Mouse (Mus musculus): ENCODE results near the gene Synpr.

Gene Synpr

DNA sequence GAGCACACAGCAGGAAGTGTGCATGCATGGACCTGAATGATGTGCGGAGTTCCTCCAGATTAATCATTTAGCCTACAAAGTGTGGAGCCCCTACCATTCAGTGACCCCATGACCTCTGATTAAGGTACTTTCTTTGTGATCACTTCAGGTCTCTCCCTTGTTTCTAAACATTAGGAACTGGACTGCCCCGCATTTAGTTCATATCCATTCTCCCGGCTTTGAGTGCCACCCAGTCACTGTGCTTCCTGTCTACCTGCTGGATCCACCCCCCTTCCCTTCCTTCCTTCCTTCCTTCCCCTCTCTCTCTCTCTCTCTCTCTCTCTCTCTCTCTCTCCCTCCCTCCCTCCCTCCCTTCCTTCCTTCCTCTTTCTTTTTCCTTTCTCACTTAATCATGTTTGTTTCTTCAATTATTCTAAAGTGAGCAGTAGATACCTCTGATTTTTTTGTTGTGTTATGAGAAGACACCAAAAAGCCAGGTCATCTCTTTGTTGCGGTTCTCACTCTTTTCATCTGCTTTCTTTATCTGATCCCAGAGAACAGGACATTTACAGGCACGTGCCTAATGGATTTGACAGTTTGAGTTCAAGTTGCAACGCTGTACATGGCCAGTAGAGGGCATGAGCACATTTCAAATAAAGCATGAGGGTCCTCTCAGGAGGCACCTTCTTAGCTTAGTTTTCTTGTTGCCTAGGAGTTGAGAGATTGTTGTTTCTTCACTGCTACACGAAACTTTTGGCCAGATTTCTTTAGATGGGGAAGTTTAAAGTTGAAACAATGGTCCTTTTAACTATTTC lies 71.2 kb downstream of the Synpr start:
- no peak for DNase-seq (ENCODE audit: low spot score)

DNA sequence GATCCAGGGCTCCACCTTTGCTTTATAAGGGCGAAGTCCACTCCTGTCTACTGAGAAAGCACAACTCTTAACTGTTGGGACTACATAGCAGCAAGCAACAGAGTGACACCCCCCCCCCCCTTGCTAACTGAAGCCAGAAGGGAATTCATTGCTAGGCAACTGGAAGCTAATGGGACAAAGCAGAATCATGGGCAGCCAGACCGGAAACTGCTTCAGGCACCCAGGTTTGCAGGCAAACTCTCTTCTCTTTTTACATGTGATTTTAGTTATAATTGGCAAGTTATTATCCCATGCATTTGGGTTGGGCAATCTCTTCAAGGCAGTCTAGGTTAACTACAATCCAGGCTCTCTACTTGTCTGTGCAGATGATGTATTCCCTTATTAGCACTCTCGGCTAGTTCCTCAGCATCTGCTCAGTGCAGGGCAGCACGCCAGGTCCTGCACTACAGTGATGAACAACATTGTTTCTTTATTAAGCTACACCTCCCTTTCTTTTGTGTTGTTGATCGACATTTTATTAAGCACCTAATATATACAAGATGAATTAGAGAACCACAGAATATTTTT lies 72.6 kb downstream of the Synpr start:
- DNase-seq (ENCODE audit: low spot score): no peak

DNA sequence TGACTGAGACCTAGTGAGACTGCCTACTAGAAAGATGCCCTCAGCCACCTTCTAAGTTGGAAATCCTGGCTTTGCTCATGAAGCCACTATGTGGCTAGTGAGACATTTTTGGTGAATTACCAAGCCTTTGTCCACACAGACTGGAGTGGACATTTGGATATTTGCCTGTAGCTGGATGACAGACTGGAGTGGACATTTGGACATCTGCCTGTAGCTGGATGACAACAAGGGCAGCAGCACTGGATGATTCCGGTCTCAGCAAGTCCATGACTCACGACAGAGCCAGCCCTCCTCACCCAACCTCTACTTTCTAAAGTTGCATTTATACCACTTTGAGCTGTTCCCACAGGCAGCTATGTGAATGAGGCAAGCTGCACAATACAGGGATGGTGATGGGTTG lies 73.5 kb downstream of the Synpr start:
- DNase-seq (ENCODE audit: low spot score): no peak

DNA sequence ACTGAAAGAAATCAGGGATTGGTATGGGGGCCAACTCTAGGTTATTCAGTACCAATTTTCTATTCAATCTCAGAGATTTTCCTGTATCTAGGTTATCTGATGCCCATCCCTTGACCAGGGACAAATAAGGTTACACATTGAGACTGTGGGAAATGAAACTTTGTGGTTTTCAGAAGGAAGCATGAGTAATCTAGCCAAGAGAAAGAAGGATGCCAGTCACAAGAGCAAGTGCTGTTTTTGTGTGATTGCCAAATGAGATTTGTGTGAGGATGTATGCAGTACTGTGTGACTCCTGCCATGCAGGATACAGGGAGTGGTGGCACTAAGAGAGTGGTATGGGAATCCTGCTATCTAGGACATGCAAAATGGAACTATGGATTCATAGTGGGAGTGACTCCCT lies 76.6 kb downstream of the Synpr start:
- DNase-seq (ENCODE audit: low spot score): no peak

DNA sequence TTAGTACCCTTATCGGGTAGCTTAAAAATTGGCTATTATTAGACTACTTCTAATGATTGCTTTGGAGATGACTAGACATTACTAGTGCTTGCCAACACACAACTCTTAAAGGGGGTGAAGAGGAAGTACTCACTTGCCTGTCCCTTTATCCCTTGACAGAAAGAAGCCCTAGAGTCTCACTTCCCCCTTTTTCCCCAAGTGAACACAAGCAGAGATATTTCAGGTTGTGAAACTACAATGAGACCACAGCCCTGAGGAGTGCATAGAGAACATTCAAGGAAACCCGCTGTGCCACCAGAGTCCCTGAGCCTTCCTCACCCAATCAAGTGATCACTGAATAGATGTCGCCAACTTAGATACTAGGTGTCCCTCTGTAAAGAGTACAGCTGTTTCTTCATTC lies 77.1 kb downstream of the Synpr start:
- DNase-seq (ENCODE audit: low spot score): no peak

DNA sequence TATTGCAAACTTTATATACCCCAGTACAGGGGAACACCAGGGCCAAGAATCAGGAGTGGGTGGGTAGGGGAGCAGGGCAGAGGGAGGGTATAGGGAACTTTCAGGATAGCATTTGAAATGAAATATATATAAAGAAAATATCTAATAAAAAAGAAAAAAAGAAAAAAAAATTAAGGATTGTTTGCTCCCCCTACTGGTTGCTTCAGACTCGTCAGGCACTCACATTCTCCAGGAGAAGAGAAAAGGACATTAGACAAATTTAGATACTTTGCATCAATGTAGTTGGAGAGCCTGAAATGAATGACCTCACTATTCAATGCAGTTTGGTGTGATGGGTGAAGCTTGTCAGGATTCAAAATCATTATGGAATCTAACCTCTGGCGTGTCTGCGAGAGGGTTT lies 83.7 kb downstream of the Synpr start:
- DNase-seq (ENCODE audit: low spot score): no peak

DNA sequence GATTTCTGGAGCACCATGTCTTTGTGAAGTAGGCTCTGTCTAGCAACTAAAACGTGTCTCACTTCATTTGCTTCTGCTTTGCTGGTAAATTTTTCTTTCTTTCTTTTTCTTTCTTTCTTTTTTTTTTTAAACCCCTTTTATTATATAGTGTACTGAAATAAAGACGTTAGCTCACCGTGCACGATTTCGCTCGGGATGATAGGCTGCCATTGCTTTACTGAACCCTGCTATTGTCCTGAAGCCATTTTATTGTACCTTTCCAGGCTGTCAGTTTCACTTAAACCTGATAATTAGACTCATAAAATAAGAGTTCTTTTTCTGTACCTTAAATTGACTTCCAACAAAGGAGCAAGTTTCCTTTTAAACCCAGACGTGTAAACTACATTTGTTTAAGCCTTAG lies 104.5 kb downstream of the Synpr start:
- DNase-seq (ENCODE audit: low spot score): no peak

DNA sequence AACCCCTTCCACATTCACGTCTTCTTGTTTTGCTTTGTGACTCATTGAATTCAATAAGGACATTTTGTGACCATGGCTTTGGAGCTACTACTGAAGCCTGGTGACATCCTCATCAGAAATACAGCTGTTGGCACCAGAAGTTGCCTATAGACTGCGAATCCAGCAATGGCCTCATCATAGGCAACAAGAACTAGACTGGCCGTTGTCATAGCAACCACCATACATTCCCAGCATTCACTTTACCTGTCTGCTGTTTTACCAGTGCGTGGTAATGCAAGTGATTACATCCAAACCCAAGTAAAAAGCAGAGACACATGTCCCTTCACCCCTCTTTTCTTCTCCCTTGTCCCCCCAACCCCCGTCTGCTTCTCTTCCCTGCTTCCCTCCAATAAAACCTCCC lies 105.4 kb downstream of the Synpr start:
- DNase-seq (ENCODE audit: low spot score): no peak

DNA sequence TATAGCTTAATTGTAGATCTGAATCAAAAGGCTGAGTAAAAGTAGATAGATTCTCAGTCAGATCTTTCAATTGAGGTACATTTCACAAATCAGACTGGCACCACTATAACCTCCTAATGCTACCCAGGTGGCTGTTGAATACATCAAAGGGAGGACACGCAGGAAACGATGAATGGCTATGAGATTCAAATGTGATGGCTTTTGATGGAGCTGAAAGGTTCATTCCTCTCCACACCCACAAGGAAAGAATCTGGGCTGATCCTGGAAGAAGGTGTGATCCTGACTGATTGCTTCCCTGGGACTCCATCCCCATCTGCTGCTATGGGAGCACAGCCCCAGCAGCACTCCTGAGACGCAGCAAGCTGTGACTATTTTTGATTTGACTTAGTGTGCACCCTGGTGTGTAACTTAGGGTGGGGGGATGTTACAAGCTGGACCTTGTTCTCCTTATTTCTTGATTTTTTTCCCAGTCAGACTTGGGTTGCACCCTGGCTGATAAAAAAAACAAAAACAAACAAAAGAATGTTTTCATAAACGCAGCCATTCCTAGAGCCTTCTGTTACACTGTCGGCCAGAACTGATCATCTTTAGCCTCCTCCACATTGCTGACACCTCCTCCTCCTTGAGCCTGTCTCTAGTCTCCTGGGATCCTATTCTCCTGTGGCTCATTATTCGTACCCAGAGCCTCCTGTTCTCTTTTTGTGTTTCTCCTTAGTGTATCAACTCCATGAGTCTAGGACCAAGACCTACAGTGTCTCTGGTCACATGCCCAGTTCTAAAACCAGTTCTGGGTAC lies 114.8 kb downstream of the Synpr start:
- DNase-seq (ENCODE audit: low spot score): no peak

DNA sequence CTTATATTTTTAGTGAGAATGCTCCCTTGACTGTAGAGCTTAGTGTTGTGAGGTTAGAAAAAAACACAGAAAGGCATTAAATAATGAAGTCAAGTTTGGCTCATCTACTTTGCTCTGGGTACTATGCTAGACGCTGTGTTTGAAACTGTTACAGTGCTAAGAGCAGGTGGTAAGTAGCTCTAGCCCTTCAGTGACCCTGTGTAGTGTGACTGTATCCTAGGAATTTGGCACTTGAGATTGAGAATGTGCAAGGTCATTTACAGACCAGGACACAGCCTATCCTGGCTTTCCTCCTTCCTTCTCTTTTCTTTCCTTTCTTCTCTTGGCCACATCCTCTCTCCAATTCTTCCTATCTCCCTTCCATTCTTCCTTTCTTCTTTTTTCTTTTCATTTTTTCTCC lies 127.1 kb downstream of the Synpr start:
- no peak for DNase-seq (ENCODE audit: low spot score)

DNA sequence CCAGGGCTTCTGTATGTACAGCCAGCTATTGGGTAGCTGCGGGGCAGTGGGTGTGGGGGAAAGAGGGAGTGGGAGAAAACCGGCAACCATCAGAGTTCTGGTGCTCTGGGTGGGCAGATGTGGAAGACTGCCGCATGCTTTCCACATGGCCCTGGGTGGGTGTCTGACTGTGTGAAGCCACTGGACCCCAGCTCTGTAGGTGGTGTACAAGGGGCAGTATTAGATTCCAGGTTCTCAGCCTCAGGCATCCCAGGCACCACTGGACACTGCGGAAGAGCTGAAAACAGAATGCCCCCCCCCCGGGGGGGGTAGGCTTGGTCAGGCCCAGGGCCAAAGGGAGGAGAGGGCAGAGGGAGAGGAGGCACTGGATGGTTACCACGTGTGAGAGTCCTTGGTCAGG lies 156.1 kb downstream of the Synpr start:
- DNase-seq (ENCODE audit: low spot score): no peak

DNA sequence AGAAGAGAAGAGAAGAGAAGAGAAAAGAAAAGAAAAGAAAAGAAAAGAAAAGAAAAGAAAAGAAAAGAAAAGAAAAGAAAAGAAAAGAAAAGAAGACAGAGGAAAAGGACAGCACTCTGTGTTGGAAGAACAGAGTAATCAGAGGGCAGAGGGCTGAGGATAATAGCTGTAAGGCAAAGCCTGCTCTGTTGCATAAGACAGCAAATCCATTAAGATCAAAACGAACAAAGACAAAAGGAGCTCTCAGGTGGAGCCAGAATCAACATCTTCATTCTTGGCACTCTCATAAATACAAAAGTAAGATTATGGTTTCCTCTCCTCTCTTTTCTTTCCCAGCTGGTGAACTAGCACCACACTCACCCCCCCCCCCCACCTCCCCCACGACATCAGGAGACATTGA lies 160.3 kb downstream of the Synpr start:
- DNase-seq (ENCODE audit: low spot score): no peak

DNA sequence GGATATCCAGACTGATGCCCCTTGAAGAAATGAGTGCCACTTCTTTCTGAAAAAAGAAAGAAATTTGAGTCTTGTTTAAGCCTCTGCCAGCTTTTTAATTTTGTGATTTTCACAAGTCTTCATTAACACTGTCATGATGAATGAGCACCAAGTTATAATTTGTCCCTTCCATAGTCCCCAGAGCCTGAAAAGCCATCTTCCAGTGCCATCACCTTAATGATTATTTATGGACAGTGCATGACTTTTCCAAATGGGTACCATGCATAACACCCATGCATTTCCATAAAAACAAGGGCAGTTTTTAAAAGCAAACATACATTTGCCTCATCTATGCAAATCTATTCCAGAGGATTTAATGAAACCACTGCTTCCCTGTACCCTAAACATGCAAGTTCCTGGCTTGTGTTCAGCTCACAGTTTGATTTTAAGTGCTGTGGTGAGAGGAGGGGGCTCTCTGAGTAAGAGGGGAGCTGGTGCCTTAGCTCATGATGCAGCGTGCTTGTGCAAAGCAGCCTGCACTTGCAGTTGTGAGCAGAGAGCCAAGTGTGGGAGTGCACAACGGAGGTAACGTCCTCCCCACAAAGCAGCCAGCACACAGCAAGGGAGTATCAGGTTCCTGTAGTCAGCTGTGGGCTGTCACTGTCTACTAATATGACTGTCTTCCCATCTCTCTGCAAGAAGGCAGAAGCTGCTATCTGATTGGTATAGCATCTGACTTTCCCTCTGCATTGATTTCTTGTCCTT lies 169.1 kb downstream of the Synpr start:
- no peak for DNase-seq (ENCODE audit: low spot score)

DNA sequence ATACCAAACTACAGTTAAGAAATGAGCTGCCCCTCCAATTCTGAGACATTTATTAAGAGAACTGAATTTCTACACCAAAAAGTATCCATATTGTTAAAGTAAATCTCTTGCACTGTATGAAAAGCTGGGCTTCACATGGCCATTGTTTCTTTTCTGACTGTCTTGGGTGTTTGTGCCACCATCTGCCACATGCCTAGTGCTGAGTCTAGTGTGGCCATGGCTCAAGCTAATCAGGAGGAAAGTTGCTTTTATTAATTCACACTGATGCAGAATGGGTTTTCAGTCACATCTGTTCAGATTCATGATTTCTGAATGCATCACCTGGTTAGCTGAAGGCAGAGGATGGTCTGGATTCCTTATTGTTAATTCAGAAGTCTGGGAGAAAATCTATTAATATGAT lies 170.4 kb downstream of the Synpr start:
- DNase-seq (ENCODE audit: low spot score): no peak

DNA sequence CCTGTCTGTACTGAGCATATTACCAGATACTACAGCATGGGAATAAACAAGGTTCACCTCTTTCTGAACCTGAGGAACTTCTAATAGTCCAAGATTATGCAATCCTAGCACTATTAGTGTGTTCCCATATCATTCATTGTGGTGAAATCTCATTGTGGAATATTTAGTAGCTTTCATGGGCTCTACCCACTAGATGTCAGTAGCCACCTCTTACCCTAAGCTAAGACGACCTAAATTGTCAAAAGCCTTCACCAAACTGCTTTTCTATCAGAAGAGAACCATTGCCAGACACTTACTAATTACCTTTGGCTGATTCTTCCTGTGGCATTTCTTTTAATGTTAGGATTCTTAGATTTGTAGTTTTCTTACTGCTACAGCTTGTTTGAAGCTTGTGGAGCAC lies 174.8 kb downstream of the Synpr start:
- DNase-seq (ENCODE audit: low spot score): no peak

DNA sequence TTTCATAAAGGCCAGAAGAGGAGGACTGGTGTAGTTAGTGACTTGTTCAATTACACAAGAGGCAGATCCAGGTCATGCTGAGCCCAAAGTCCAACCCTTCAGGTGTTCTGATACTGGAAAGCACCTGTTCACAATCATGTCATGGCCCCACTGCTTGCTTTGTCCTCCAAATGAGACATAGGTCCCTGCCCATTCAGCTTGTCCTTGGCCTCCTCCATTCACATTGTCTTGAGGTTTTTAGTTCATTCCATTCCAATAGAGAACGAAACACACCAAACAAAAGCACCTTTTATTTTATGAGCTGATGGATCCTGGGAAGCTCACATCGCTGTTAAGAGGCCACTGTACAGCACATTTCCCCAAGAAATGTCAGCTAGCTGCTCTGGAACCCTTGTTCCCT lies 184.6 kb downstream of the Synpr start:
- no peak for DNase-seq (ENCODE audit: low spot score)

DNA sequence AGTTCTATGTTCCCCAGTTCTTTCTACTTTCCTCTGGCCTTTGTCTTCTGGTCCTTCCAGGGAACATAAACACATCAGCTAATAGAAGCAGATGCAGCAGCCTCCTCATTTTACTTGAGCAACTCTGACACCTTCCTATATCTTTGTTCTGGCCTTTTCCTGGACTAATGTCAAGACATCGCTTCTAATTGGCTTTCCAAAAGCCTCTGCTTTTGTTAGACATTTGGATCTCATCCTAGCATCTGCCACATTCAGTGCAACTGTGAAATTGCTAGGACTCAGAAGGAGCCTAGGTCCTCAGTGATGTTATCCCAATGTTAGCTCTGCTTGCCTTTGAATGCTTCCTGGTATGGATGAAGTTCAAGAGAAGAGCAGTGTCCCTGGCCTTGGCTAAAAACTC lies 193.2 kb downstream of the Synpr start:
- no peak for DNase-seq (ENCODE audit: low spot score)

DNA sequence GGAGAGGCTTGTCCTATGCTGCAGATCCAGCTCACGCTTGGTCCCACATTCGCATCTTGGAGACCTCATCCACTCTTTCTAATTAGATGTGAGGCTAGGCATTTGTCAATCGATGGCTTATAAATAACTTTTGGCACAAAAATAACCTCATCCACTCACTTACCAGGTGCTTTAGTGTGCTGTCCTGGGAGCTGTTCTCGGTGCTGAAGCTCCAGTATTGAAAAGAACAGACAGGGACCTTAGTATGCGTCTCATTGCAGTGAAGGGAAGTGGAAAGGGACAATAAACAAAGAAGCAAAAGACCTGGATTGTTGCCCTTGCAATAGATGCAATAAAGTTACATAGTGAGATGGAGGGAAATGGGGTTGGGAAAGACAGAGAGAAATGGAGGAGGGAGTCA lies 220.8 kb downstream of the Synpr start:
- DNase-seq (ENCODE audit: low spot score): no peak

DNA sequence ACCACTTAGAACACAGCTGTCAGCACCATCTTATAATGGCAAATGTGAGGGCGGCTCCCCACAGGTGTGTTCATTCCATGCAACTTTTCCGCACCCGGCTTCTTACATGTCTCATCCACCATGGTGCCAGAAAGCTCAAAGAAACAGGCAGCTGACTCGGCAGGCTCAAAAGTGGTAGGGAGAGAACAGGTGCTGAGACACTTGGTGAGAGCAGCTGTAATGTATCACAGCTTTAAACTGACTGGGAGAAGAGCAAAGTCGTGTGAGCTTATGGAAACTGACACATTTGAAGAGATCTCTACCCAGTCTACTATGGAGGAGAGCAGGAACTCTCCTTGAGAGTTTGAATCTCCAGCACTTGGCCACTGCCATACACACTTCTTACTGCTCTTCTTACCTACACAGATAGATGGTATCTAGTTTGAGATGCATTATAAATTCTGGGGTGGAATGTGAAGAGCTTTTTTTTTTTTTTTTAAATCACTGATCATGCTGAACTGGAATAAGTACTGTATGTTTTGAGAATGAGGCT lies 234.1 kb downstream of the Synpr start:
- no peak for DNase-seq (ENCODE audit: low spot score)

DNA sequence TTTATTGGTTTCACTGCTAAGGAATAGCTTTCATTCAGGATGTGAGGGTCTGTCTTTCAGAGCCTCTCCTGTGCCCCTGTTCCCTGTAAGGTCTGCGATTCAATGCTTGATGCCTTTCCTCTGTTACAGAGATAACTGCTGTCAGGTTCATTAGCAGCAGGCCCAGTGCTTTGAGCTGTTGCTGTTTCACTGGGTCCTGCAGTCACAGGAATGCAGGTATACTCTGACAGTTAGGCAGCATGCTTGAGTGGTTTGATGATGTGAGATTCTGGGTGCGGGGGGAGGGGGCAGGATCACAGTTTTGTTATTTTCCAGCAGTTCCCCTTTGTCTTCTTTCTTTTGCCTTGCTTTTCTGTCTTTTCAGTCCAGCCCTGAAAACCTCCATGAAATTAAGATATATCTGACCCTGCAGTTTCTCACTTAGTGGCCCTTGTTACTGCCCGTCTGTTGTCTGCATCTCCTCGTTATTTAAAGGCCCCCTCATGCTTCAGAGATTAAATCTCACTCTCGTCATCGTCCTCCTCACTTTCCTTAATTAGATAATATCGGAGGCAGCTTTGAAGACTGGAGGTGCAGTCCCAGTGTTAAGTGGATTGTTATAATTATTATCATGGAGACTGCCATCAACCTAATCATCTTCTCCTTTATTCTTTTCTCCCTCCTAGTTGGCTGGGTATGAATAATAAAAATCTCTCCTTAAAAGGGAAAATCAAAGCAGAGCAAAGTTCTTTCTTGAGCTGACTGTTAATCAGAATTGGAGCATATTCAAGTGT lies 234.8 kb downstream of the Synpr start:
- DNase-seq (ENCODE audit: low spot score): no peak

DNA sequence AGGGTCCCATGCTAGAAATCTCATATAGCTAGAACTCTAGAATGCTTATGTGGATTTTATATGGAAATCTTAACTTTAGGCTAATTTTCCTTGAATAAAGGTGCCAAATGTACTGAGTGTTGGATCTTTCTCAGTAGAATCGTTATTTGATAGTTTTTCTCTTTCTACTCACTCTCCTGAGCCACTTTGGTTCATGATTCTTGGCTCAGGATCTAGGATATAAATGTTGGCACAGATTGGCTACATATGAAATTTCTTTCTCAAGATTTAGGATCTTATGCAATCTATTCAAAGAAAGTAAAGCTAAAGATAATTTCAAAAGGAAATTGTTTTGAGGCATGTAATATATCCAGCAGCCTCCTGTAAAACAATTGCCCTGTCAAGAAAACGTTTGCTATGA lies 263.2 kb downstream of the Synpr start:
- no peak for DNase-seq (ENCODE audit: low spot score)

DNA sequence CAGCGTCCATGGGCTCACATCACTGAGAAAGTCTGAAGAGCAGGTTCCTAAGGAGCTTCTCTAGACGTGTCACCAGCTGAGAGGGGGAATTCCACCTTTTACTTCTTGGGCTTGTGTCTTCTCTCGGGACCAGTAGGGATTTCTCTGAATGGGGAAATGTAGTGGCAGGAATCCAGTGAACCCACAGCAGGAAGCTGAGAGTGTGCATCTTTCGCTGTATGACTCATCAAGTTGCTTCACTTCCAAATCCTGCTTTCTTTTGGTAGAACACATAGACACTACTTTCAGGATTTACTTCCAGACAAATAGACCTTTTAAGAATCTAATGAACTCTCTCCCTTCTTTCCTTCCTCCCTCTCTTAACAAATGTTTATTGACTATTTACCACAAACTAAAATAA lies 266.6 kb downstream of the Synpr start:
- DNase-seq (ENCODE audit: low spot score): no peak

All from ovary, postnatal 10 days (tissue).